Mouse (Mus musculus) myocyte (in vitro differentiated cells): ENCODE results near the gene Yipf2. TPM values are rescaled to one million over a fixed set of nuclear protein-coding genes. Genes with fewer than 3 reads are reported as not detected.

Experiments used
- H3K27me3 ChIP-seq: one replicate; pipeline ENCODE4 v1.6.1; 2011; ENCODE audit not compliant: control insufficient read depth, insufficient read depth, insufficient read length
- H3K36me3 ChIP-seq: one replicate; pipeline ENCODE4 v1.6.1; 2011; ENCODE audit not compliant: control insufficient read depth, insufficient read depth
- H3K4me2 ChIP-seq: one replicate; pipeline ENCODE4 v1.6.1; 2011; ENCODE audit warnings: low read depth, control low read depth
- H3K4me3 ChIP-seq: one replicate; pipeline ENCODE4 v1.5.1; 2011; ENCODE audit warnings: mild to moderate bottlenecking, control low read depth, moderate library complexity
- H3K79me2 ChIP-seq: one replicate; pipeline ENCODE4 v1.6.1; 2011; ENCODE audit not compliant: control insufficient read depth, insufficient read depth
- H3ac ChIP-seq: one replicate; pipeline ENCODE4 v1.6.1; 2011; ENCODE audit not compliant: control insufficient read depth, insufficient read length
- CEBPB ChIP-seq: IDR thresholded peaks from 2 replicates; pipeline ENCODE4 v1.6.1; 2011; ENCODE audit warnings: mild to moderate bottlenecking, moderate library complexity; ENCODE audit not compliant: poor library complexity, insufficient read depth, severe bottlenecking
- E2F4 ChIP-seq: IDR thresholded peaks from one replicate; pipeline ENCODE4 v1.6.1; 2011; ENCODE audit warnings: mild to moderate bottlenecking, control low read depth, moderate library complexity; ENCODE audit not compliant: insufficient read depth
- MAX ChIP-seq: IDR thresholded peaks from one replicate; pipeline ENCODE4 v1.6.1; 2011; ENCODE audit warnings: low read depth, mild to moderate bottlenecking, control low read depth
- MYOD1 ChIP-seq, 3 experiments: IDR thresholded peaks; one replicate each; pipeline ENCODE4 v1.6.1; 2011; ENCODE audit warnings: control low read depth in 2 of 3, low read depth in 2 of 3, mild to moderate bottlenecking in 2 of 3, moderate library complexity in 1 of 3; ENCODE audit not compliant: insufficient read length in 2 of 3, control insufficient read depth in 1 of 3
- MYOG ChIP-seq, 3 experiments: IDR thresholded peaks; one replicate each; pipeline ENCODE4 v1.6.1; 2011; ENCODE audit warnings: control low read depth in 2 of 3, low read depth in 2 of 3, mild to moderate bottlenecking in 2 of 3; ENCODE audit not compliant: insufficient read length in 2 of 3, control insufficient read depth in 1 of 3, insufficient read depth in 1 of 3
- POLR2A ChIP-seq: IDR thresholded peaks from one replicate; pipeline ENCODE4 v1.6.1; 2011; ENCODE audit warnings: low read depth, mild to moderate bottlenecking, control low read depth, moderate library complexity; ENCODE audit not compliant: insufficient read length
- POLR2AphosphoS2 ChIP-seq: IDR thresholded peaks from one replicate; pipeline ENCODE4 v1.6.1; 2011; ENCODE audit warnings: low read depth, control low read depth; ENCODE audit not compliant: insufficient read length
- REST ChIP-seq: IDR thresholded peaks from one replicate; pipeline ENCODE4 v1.6.1; 2011; ENCODE audit warnings: mild to moderate bottlenecking, control low read depth, moderate library complexity; ENCODE audit not compliant: insufficient read depth, insufficient read length
- SRF ChIP-seq: IDR thresholded peaks from one replicate; pipeline ENCODE4 v1.6.1; 2011; ENCODE audit warnings: low read depth; ENCODE audit not compliant: control insufficient read depth, insufficient read length
- TCF12 ChIP-seq: IDR thresholded peaks from one replicate; pipeline ENCODE4 v1.6.1; 2011; ENCODE audit warnings: mild to moderate bottlenecking, control low read depth; ENCODE audit not compliant: poor library complexity, insufficient read depth, severe bottlenecking
- TCF3 ChIP-seq: IDR thresholded peaks from one replicate; pipeline ENCODE4 v1.6.1; 2011; ENCODE audit warnings: low read depth, control low read depth; ENCODE audit not compliant: insufficient read length
- USF1 ChIP-seq: IDR thresholded peaks from one replicate; pipeline ENCODE4 v1.6.1; 2011; ENCODE audit warnings: low read depth, mild to moderate bottlenecking, control low read depth, moderate library complexity
- polyA plus RNA-seq: library from polyadenylated mRNA; unstranded; fragments of >200 nt; fragmentation: generic; extraction: Trizol; gene quantifications from one replicate; pipeline ENCODE4 v1.2.1, GENCODE M21; 2012; ENCODE audit warnings: missing spikeins

The Yipf2 gene
- polyA plus RNA-seq, 1 experiment, result 13.2 TPM

DNA sequence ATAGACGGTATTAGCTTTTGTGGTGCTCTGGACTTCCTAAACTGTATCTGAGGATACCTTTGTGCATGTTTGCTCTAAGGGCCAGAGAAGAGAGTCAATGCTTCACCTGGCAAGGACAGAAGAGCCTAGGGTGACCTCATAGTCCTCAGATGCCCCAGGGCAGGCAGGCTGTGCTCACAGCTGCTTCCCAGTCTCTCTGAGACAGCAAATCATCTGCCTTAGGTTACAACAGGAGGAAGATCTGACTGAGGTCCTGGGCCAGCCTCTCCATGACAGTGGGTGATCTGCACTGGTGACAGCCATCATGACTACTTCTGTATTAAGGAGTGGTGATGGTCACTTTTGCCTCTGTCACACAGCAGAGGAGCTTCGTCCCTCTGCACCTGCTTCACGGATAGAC lies 33.5 kb downstream of the Yipf2 start:
- Histone ChIP-seq H3K79me2 (peaks cover 87% of the 10 kb centered on the region), H3K27me3 (no peaks in the 10 kb centered on the region), H3K36me3 (no peaks in the 10 kb centered on the region), H3K4me2 (no peak overlapping the region), H3ac (no peak overlapping the region), H3K4me3 (no peak overlapping the region)
- TF ChIP-seq POLR2AphosphoS2 (no peak), MYOG (IDR thresholded peaks at IDR 0.05; ENCODE audit: control insufficient read depth in 1 of 3, insufficient read depth in 1 of 3, insufficient read length in 2 of 3, low read depth in 2 of 3) (no peak), SRF (no peak), CEBPB (no peak), TCF3 (no peak), TCF12 (no peak), REST (no peak), MAX (no peak), USF1 (no peak), MYOD1 (IDR thresholded peaks at IDR 0.05; ENCODE audit: control insufficient read depth in 1 of 3, insufficient read length in 2 of 3, low read depth in 2 of 3) (no peak), POLR2A (no peak), E2F4 (no peak)

DNA sequence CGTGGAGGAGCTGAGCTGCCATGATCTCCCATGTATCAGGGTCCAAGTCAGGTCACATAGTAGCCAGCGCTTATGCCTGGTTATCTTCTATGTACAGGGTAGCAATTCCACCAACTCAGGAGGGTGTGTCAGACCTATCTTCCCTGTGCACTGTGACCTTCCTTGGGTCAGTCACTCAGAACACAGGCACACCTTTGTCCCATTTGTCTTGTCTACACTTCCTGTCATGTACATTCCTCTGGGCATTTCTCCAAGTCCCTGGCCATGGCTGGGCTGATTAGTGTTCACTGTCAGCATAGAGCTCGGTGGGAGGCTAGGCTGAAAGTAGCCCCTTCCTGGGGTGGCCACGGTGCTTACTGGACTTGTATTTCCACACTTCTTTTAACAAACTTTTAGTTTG lies 34.3 kb downstream of the Yipf2 start:
- Histone ChIP-seq H3ac (no peak overlapping the region), H3K4me3 (no peak overlapping the region), H3K4me2 (no peak overlapping the region), H3K36me3 (no peaks in the 10 kb centered on the region), H3K79me2 (peaks cover 90% of the 10 kb centered on the region), H3K27me3 (no peaks in the 10 kb centered on the region)
- TF ChIP-seq MYOG (IDR thresholded peaks at IDR 0.05; ENCODE audit: control insufficient read depth in 1 of 3, insufficient read depth in 1 of 3, insufficient read length in 2 of 3, low read depth in 2 of 3) (no peak), MAX (no peak), POLR2A (no peak), SRF (no peak), TCF12 (no peak), CEBPB (no peak), POLR2AphosphoS2 (no peak), TCF3 (no peak), REST (no peak), MYOD1 (IDR thresholded peaks at IDR 0.05; ENCODE audit: control insufficient read depth in 1 of 3, insufficient read length in 2 of 3, low read depth in 2 of 3) (no peak), E2F4 (no peak), USF1 (no peak)

DNA sequence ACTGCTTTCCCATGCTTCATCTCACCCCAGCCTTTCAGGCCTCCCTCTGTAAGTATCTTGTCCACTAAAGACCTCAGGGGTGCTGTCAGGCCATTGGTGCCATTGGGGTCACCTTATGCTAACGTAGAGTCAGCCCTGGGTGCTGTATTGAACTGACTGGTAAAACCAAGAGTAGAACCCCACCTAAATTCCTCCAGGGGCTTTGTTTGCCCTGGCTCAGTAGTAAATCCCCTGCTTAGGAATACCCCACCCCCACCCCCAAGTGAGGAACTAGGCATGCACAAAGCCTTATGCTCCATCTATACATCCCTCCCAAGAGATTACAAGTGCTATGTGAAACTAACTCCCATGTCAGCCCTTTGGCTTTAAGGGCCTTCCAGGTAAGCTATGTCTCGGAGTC lies 35.1 kb downstream of the Yipf2 start:
- peaks cover 90% of the 10 kb centered on the region for H3K79me2 ChIP-seq
- H3K4me2 ChIP-seq, result no peak overlapping the region
- no peak for TF ChIP-seq REST
- TF ChIP-seq MYOD1 (IDR thresholded peaks at IDR 0.05; ENCODE audit: control insufficient read depth in 1 of 3, insufficient read length in 2 of 3, low read depth in 2 of 3), result no peak
- no peak for TF ChIP-seq CEBPB
- TF ChIP-seq POLR2AphosphoS2, result no peak
- no peak for TF ChIP-seq TCF12
- TF ChIP-seq MAX, result no peak
- TF ChIP-seq SRF, result no peak
- no peak for TF ChIP-seq MYOG (IDR thresholded peaks at IDR 0.05; ENCODE audit: control insufficient read depth in 1 of 3, insufficient read depth in 1 of 3, insufficient read length in 2 of 3, low read depth in 2 of 3)
- no peak for TF ChIP-seq USF1
- no peak for TF ChIP-seq E2F4
- TF ChIP-seq TCF3, result no peak
- no peak for TF ChIP-seq POLR2A
- no peaks in the 10 kb centered on the region for H3K36me3 ChIP-seq
- no peak overlapping the region for H3ac ChIP-seq
- H3K4me3 ChIP-seq, result no peak overlapping the region
- H3K27me3 ChIP-seq, result no peaks in the 10 kb centered on the region

DNA sequence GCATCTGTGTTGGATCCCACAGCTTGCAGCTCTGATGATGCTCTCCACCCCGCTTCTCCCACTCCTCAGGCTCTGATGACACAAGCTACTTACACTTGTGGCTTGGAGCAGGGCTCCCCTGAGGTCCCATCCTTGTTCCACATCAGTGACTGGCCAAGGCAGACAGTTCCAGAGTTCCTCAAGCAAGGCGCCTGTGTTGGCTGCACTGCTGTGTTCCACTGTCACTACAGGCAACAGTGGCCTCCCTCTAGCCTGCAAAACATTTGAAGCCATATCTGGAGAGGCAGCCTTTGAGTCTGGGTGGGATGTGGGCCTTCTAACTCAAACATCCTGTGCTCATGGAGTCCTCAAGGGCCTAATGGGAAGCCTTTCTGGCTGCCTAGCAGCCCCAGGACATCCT lies 35.6 kb downstream of the Yipf2 start:
- Histone ChIP-seq H3K79me2 (peaks cover 90% of the 10 kb centered on the region), H3K27me3 (no peaks in the 10 kb centered on the region), H3K4me3 (no peak overlapping the region), H3ac (no peak overlapping the region), H3K4me2 (no peak overlapping the region), H3K36me3 (peaks cover 3% of the 10 kb centered on the region)
- TF ChIP-seq MYOG (IDR thresholded peaks at IDR 0.05; ENCODE audit: control insufficient read depth in 1 of 3, insufficient read depth in 1 of 3, insufficient read length in 2 of 3, low read depth in 2 of 3), result no peak
- no peak for TF ChIP-seq E2F4
- TF ChIP-seq POLR2A, result no peak
- no peak for TF ChIP-seq USF1
- no peak for TF ChIP-seq POLR2AphosphoS2
- no peak for TF ChIP-seq CEBPB
- TF ChIP-seq REST, result no peak
- TF ChIP-seq MAX, result no peak
- TF ChIP-seq MYOD1 (IDR thresholded peaks at IDR 0.05; ENCODE audit: control insufficient read depth in 1 of 3, insufficient read length in 2 of 3, low read depth in 2 of 3), result no peak
- no peak for TF ChIP-seq SRF
- no peak for TF ChIP-seq TCF12
- no peak for TF ChIP-seq TCF3

DNA sequence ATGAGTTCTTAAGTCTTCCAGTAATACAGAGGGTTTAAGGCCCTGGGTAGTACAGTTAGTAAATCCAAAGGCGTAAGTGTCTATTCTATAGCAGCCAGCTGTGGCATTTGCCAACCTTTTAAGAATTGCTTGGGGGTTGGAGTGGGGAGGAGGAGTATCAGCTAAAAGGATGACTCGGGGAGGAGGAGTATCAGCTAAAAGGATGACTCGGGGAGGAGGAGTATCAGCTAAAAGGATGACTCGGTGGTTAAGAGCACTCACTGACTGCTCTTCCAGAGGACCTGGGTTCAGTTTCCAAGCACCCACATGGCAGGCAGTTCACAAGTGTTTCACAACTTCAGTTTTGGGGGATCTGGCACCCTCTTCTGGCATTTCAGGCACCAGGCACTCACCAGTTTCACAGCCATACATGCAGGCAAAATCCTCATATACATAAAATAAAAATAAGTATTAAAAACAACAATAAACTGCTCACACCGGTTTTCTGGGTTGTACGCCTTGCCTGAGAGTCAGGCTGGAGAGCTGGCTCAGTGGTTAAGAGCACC lies 37.4 kb downstream of the Yipf2 start:
- TF ChIP-seq MYOG (IDR thresholded peaks at IDR 0.05; ENCODE audit: control insufficient read depth in 1 of 3, insufficient read depth in 1 of 3, insufficient read length in 2 of 3, low read depth in 2 of 3) (no peak), MAX (no peak), REST (no peak), USF1 (no peak), E2F4 (no peak), MYOD1 (IDR thresholded peaks at IDR 0.05; ENCODE audit: control insufficient read depth in 1 of 3, insufficient read length in 2 of 3, low read depth in 2 of 3) (no peak), POLR2A (no peak), SRF (no peak), TCF12 (no peak), TCF3 (no peak)
- H3K27me3 ChIP-seq, result no peaks in the 10 kb centered on the region
- peaks cover 4% of the 10 kb centered on the region for H3K36me3 ChIP-seq

More for the DNA sequence above, 37.4 kb downstream of the Yipf2 start:
- H3K4me3 ChIP-seq, result no peak overlapping the region
- H3K4me2 ChIP-seq, result no peak overlapping the region
- H3ac ChIP-seq, result no peak overlapping the region
- peaks cover 89% of the 10 kb centered on the region for H3K79me2 ChIP-seq
